Mouse (Mus musculus) layer of hippocampus, postnatal 25 days (tissue): ENCODE measurements around the gene 2310050C09Rik. TPM values are rescaled to one million over a fixed set of nuclear protein-coding genes. Genes with fewer than 3 reads are reported as not detected.

Experiments
- DNase-seq, 2 experiments: peaks; one replicate each; pipeline ENCODE4 v3.0.0; 2022; ENCODE audit warnings: mixed read lengths in 2 of 2, low spot score in 1 of 2; ENCODE audit errors: extremely low spot score in 1 of 2
- total RNA-seq, 2 experiments: library from RNA; stranded (reverse); gene quantifications; 2 replicates each; pipeline ENCODE4 v1.2.3; 2021

2310050C09Rik gene
- total RNA-seq: not detected

DNA sequence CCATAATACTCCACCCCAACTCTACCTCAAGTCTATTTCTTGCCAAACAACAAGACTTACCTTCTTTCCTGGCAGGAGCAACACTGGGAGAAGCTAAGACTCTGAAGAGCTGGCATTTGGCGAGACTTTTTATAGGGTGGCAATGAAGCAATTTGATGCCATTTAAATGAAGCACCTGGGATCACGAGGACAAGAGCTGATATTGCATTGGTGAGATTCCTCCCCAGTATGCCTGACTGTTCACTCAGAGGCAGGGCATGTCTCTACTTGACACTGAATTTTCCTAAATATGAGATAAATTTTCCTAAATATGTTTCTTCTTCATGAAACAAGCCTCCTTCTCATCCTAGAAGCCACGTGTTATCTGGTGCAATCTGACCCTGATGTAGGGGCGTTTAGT is at the start of gene 2310050C09Rik:
TSS of gene 2310050C09Rik (minus strand) at position 101 of the 400 bp plus-strand sequence.
- DNase-seq: no peak

DNA sequence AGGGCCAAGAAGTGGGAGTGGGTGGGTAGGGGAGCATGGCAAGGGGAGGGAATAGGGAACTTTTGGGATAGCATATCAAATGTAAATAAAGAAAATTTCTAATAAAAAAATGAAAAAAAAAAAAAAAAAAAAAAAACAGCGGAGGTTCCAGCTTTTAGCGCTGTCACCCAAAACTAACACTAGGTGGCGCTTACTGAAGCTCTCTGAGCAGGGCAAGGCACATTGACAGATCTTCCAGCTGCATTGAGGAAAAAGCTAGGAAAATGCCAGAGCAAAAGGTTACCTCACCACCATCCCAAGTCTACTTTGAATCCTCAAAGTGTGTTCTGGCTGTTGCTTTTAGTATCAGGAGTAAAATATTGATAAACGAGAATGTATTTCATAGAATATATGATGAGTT is 37.6 kb upstream of the 2310050C09Rik start:
- peak in 1 of 2 experiments; percentile 28 for DNase-seq

DNA sequence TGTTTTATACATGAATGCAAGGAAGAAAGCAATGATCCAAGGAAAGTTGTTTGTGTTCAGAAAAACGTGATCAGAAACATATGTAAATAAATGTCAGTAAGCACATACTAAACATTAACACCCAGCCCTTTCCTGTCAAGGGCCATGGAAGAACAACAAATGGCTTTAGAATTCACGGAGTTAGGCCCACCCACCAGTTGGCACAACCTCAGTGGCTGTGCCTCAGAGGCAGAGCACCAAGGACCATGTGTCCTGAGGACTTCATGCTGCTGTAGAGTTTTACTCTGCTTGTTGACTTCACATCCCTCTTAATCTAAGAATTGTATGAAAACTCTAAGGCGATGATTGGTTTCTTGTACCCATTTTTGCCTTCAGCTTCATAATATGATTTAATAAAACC is 35.2 kb upstream of the 2310050C09Rik start:
- DNase-seq: no peak

DNA sequence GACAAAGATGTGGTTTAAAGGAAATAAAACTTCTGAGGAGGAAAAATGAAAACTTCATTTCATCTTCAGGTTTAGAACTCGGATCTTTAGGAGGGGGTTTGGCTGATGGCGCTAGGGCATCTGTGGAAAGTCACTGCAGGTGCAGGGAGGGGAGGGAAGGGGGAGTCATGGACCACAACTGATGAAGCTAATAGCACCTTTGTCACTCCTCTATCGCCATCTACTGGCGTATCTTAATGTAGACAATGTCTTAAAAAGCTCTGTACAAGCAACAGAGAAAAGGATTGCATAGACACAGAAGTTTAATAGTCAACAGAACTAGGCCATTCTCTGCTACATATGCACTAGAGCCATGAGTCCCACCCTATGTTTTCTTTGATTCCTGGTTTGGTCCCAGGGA is 33.6 kb upstream of the 2310050C09Rik start:
- DNase-seq: no peak

DNA sequence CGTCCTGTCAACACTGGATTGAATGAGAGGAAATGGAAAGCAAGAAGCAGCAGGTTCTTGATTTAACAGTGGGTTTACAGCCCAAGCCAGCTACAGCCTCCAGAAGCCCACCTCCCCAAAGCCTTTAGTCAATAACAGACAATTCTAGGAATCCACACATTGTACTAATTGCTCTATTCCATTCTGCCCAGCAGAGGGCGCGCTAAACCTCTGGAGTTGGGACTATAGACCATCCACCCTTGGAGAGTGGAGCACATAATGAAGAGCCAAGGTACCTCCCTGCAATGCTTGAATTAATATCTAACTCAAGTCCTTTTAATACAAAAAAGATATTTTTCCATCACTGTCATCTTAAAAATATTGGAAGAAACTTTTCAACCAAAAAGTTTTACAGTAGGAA is 33.0 kb upstream of the 2310050C09Rik start:
- peak; percentile 17 to 67 for DNase-seq

DNA sequence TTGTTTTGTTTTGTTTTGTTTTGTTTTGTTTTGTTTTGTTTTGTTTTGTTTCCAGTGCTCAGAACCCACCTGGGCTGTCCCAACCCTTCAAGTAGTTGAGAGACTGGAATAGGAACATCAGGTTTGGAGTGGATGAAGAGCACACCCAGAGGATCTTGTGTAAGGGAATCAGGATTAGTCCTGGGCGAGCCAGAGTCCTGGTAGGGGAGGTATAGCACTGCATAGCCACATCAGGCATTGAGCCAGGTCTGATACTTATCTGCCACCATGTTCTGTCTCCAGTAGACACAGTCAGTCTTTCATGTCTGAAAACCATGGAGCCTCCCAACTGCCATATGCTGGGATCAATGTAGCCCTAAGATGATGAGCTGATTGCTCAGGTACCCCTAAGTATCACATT is 24.5 kb upstream of the 2310050C09Rik start:
- no peak for DNase-seq

DNA sequence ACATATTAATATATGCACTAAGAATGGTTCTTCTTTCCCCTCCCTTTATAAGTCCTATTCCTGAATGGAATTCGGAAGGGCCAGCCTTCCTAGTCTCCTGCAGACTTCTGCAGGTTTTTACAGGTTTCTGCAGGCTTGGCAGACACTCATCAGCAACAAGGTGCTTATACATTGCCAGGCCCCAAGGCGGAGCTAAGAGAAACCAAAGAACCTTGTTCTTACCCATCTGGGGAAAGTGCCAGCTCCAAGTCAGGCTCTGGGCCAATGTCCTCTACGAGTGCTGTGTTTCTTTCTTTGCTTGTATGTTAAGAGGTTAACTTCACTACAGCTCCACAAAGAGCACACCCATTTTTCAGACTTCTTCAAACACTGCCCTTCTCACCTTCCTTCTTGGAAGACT is 24.0 kb upstream of the 2310050C09Rik start:
- DNase-seq: no peak

DNA sequence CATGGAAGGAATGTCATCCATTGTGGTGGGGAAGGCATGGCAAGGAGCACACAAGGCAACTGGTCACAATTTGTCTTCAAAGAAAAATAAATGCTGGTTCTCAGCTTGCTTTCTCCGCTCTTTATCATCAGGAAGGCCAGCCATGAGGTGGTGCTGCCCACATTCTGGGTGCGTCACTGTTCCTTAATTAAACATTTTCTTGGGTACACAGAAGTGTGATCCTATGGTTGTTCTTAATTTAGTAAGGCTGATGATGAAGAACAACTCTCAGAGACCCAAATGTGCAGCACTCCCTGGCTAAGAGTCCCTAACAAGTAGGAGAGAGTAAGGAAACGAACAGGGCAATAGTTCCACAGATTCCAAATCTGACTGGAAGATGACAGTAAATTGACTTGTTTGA is 4.2 kb upstream of the 2310050C09Rik start:
- DNase-seq: no peak

DNA sequence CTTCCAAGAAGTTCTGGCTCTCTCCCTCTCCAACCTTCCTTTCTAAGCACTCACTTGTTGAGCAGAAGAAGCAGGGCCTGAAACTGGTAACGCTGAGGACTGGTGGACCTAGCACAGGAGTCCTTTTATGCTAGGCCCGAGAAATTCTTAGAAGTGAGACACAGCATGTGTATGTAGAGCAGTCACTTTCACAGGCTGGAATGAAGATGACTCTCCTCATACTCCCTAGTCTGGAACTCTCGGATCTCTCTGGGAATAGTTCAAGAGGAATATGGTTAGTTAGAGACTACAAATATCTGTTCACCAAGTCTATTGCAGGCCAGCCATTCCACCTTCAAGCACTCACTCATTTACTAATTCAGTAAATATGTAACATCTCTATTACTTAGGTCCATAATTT is 18.8 kb downstream of the 2310050C09Rik start, which contains the start of gene Lce1l:
TSS of gene Lce1l (minus strand) at position 101 of the 400 bp plus-strand sequence.
- DNase-seq: no peak

DNA sequence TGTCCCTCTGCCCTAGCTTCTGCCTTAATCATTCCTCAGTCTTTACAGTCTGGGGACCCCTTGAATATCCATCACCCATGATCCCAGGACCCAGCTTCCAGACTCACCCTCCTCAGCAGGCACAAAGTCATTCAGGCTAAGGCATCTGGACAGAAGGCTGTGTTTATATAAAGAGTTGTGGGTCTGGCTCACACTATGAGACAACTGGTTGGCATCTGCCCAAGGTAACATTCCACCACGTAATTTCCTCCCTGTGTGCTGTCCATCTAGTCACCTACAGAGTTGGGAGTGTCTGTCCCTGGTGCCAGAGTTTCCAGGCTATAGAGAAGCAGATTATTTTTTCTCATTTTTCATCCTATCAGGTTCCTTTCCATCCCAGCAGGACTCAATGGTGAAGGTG is 42.9 kb downstream of the 2310050C09Rik start, which contains the start of gene Kprp:
TSS of gene Kprp (minus strand) at position 140 of the 400 bp plus-strand sequence.
- no peak for DNase-seq

DNA sequence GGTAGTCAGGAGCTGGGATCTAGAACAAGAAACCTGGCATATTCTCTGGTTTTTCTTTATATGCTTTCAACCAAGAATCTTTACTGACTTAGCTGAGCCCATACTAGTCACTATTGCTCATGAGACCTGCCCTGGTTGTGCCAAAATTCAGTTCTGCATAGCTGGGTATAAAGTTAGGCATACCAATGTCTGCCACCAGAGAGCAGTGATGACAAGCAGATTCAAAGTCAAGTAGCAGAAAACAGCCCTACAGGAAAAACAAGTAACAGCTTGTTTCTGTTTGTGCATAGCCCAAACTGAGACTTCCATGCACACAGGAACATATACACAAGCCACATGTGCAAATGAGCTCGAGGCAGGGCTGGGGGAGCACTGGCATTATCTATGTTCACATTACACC is 44.2 kb downstream of the 2310050C09Rik start:
- DNase-seq: no peak

Other genes with a start within 250 kb of the 2310050C09Rik start
- gene Lce6a, start 248.6 kb downstream of the 2310050C09Rik start, total RNA-seq: not detected
- gene Lce1a1, start 221.9 kb downstream of the 2310050C09Rik start, total RNA-seq: not detected
- gene Lce1b, start 213.3 kb downstream of the 2310050C09Rik start, total RNA-seq: not detected
- not detected for gene Lce1a2, start 199.9 kb downstream of the 2310050C09Rik start, total RNA-seq
- gene Lce1c, start 191.0 kb downstream of the 2310050C09Rik start, total RNA-seq: not detected
- gene Lce1d, start 183.0 kb downstream of the 2310050C09Rik start, total RNA-seq: not detected
- gene Lce1e, start 161.1 kb downstream of the 2310050C09Rik start, total RNA-seq: not detected
- not detected for gene Lce1f, start 149.9 kb downstream of the 2310050C09Rik start, total RNA-seq
- gene Gm38119, start 131.1 kb downstream of the 2310050C09Rik start, total RNA-seq: not detected
- not detected for gene Lce1g, start 117.9 kb downstream of the 2310050C09Rik start, total RNA-seq
- not detected for gene Lce1h, start 105.2 kb downstream of the 2310050C09Rik start, total RNA-seq
- gene Lce1i, start 91.3 kb downstream of the 2310050C09Rik start, total RNA-seq: not detected
- not detected for gene Lce1j, start 79.7 kb downstream of the 2310050C09Rik start, total RNA-seq
- gene Lce1k, start 62.3 kb downstream of the 2310050C09Rik start, total RNA-seq: not detected
- not detected for gene Kprp, start 43.0 kb downstream of the 2310050C09Rik start, total RNA-seq
- gene Lce1l, start 18.9 kb downstream of the 2310050C09Rik start, total RNA-seq: not detected
- gene Lce3a, start 56.0 kb upstream of the 2310050C09Rik start, total RNA-seq: not detected
- not detected for gene Lce3b, start 62.8 kb upstream of the 2310050C09Rik start, total RNA-seq
- not detected for gene Lce3c, start 74.3 kb upstream of the 2310050C09Rik start, total RNA-seq
- not detected for gene Lce3d, start 87.2 kb upstream of the 2310050C09Rik start, total RNA-seq
- gene Lce3e, start 96.8 kb upstream of the 2310050C09Rik start, total RNA-seq: not detected
- gene Lce3f, start 122.0 kb upstream of the 2310050C09Rik start, total RNA-seq: not detected
- not detected for gene Crct1, start 145.5 kb upstream of the 2310050C09Rik start, total RNA-seq
- not detected for gene Lce1m, start 148.8 kb upstream of the 2310050C09Rik start, total RNA-seq
- not detected for gene Gm4858, start 198.6 kb upstream of the 2310050C09Rik start, total RNA-seq